Mouse (Mus musculus): ENCODE measurements around the gene Akr1d1. TPM values are rescaled to one million over a fixed set of nuclear protein-coding genes. Genes with fewer than 3 reads are reported as not detected.

Gene Akr1d1
- polyA plus RNA-seq, 1 experiment from 2014 or later, result 0.21 TPM

GRCm38 (mm10) chr6:37532036-37532435, 2.1 kb downstream of the Akr1d1 start:
- Histone ChIP-seq H3K9ac (no peak overlapping the region), H3K4me1 (no peaks in the 10 kb centered on the region), H3K4me3 (replicated peaks) (no peak overlapping the region), H3K9me3 (replicated peaks) (no peaks in the 10 kb centered on the region), H3K27ac (replicated peaks) (no peak overlapping the region), H3K27me3 (no peaks in the 10 kb centered on the region), H3K4me2 (replicated peaks) (no peak overlapping the region), H3K36me3 (no peaks in the 10 kb centered on the region)
- WGBS, result 91% methylated on average over 3 of the region's 3 CpGs
- no peak for ATAC-seq (ENCODE audit: insufficient number of reproducible peaks, low FRiP score, low TSS enrichment, low read depth)

- no peaks in the 10 kb centered on the region for H3K4me1 ChIP-seq
- no peak overlapping the region for H3K4me2 ChIP-seq (replicated peaks)
- no peak overlapping the region for H3K9ac ChIP-seq
- WGBS, result 82% methylated on average over 3 of the region's 3 CpGs
- no peaks in the 10 kb centered on the region for H3K36me3 ChIP-seq
- no peak overlapping the region for H3K4me3 ChIP-seq (replicated peaks)
- H3K9me3 ChIP-seq (replicated peaks), result no peaks in the 10 kb centered on the region
- H3K27ac ChIP-seq (replicated peaks), result no peak overlapping the region
- no peak for ATAC-seq (ENCODE audit: insufficient number of reproducible peaks, low FRiP score, low TSS enrichment, low read depth)
- H3K27me3 ChIP-seq, result no peaks in the 10 kb centered on the region
Measured at GRCm38 (mm10) chr6:37536831-37537230, 6.9 kb downstream of the Akr1d1 start.

DNA sequence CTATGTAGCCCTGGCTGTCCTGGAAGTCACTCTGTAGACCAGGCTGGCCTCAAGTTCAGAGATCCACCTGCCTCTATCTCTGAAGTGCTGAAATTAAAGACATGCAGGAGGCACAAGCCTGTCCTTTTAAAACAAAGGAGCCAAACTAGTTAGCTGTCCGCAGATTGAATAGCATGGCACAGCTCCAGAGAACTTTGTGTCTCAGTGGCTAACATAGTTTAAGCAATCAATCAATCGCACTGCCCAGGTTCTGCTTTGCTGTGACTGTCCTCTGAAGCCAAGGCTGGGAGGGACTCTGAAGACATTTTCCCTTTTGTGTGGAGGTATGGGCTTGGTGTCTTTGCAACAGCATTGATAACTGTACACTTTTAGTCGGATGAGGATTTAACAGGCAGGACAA, 7.8 kb downstream of the Akr1d1 start:
- Histone ChIP-seq H3K27ac (replicated peaks) (no peak overlapping the region), H3K4me2 (replicated peaks) (no peak overlapping the region), H3K36me3 (no peaks in the 10 kb centered on the region), H3K27me3 (no peaks in the 10 kb centered on the region), H3K9me3 (replicated peaks) (no peaks in the 10 kb centered on the region), H3K4me1 (no peaks in the 10 kb centered on the region), H3K9ac (no peak overlapping the region), H3K4me3 (replicated peaks) (no peak overlapping the region)
- WGBS, result 83% methylated on average over 3 of the region's 3 CpGs
- no peak for ATAC-seq (ENCODE audit: insufficient number of reproducible peaks, low FRiP score, low TSS enrichment, low read depth)

DNA sequence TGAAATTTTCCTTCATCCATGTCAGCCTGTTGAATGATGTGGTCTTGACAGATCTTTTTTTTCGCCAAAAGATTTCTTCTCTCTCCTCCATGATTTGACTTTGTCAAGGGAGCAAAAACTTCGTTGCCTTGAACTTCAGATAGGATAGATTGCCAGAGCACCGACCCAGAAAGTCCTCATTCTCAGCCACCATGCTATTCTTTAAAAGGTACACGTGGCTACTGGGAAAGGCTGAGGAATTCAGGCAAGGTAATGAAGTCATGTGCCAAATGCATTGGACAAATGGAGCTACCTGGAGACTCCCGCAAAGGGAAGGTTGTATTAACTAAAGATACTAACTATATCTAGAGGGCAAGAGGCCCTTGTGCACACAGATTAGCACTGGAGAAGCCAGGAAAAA, 8.8 kb downstream of the Akr1d1 start:
- H3K27ac ChIP-seq (replicated peaks), result no peak overlapping the region
- 84% methylated on average over 5 of the region's 5 CpGs for WGBS
- ATAC-seq (ENCODE audit: insufficient number of reproducible peaks, low FRiP score, low TSS enrichment, low read depth), result no peak
- no peak overlapping the region for H3K4me3 ChIP-seq (replicated peaks)
- H3K4me2 ChIP-seq (replicated peaks), result no peak overlapping the region
- H3K9me3 ChIP-seq (replicated peaks), result no peaks in the 10 kb centered on the region
- no peak overlapping the region for H3K9ac ChIP-seq
- H3K36me3 ChIP-seq, result no peaks in the 10 kb centered on the region
- H3K27me3 ChIP-seq, result no peaks in the 10 kb centered on the region
- no peaks in the 10 kb centered on the region for H3K4me1 ChIP-seq

- H3K4me3 ChIP-seq (replicated peaks), result no peak overlapping the region
- no peak overlapping the region for H3K4me2 ChIP-seq (replicated peaks)
- no peaks in the 10 kb centered on the region for H3K9me3 ChIP-seq (replicated peaks)
- H3K27me3 ChIP-seq, result no peaks in the 10 kb centered on the region
- no peak for ATAC-seq (ENCODE audit: insufficient number of reproducible peaks, low FRiP score, low TSS enrichment, low read depth)
- no peaks in the 10 kb centered on the region for H3K4me1 ChIP-seq
- H3K9ac ChIP-seq, result no peak overlapping the region
- H3K36me3 ChIP-seq, result no peaks in the 10 kb centered on the region
- 82% methylated on average over 9 of the region's 9 CpGs for WGBS
- H3K27ac ChIP-seq (replicated peaks), result no peak overlapping the region
Measured at GRCm38 (mm10) chr6:37539403-37539802, 9.4 kb downstream of the Akr1d1 start.

DNA sequence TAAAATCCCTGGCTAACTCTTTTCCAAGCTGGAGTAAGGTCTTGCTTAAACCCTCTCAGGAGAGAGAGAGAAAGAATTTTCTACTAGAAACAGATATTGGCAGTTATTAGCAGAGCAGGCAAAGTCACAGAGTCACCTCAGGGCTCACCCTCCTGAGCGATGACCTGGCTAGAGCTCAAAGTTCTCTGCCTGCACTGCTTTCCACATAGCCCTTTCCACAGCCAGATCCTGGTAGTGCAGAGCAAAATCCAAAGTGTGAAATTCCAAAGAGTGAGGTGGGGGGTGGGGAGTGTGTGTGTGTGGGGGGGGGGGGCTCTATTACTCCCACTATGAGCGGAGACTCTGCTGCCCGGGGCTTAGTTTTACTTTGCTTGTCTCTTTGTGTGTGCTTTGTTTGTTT, 10.1 kb downstream of the Akr1d1 start:
- H3K4me1 ChIP-seq, result no peaks in the 10 kb centered on the region
- H3K4me3 ChIP-seq (replicated peaks), result no peak overlapping the region
- ATAC-seq (ENCODE audit: insufficient number of reproducible peaks, low FRiP score, low TSS enrichment, low read depth), result no peak
- H3K27me3 ChIP-seq, result no peaks in the 10 kb centered on the region
- H3K9ac ChIP-seq, result no peak overlapping the region
- no peak overlapping the region for H3K27ac ChIP-seq (replicated peaks)
- WGBS, result 41% methylated on average over 3 of the region's 3 CpGs
- H3K36me3 ChIP-seq, result no peaks in the 10 kb centered on the region
- H3K4me2 ChIP-seq (replicated peaks), result no peak overlapping the region
- H3K9me3 ChIP-seq (replicated peaks), result no peaks in the 10 kb centered on the region

DNA sequence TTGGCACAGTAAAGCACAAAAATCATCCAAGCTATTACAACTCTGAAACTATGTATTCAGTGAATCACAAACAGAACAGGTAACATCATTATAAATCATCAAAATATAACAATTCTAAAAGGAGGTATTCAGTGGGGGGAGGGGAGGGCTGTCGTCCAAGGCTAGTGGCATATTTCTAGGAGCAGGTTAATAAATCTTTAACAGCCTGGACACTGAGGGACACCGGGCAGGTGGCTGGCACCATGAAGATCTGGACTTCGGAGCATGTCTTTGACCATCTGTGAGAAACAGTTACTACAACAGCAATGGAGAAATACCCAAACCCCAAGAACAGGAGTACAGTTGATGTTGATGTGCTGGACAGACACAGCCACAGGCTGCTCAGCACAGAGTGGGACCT, 11.2 kb downstream of the Akr1d1 start:
- H3K4me3 ChIP-seq (replicated peaks), result no peak overlapping the region
- H3K4me1 ChIP-seq, result no peaks in the 10 kb centered on the region
- WGBS, result 90% methylated on average over 3 of the region's 3 CpGs
- H3K36me3 ChIP-seq, result no peaks in the 10 kb centered on the region
- H3K9me3 ChIP-seq (replicated peaks), result no peaks in the 10 kb centered on the region
- no peaks in the 10 kb centered on the region for H3K27me3 ChIP-seq
- ATAC-seq (ENCODE audit: insufficient number of reproducible peaks, low FRiP score, low TSS enrichment, low read depth), result no peak
- H3K9ac ChIP-seq, result no peak overlapping the region
- H3K4me2 ChIP-seq (replicated peaks), result no peak overlapping the region
- no peak overlapping the region for H3K27ac ChIP-seq (replicated peaks)

- Histone ChIP-seq H3K9ac (no peak overlapping the region), H3K4me1 (no peaks in the 10 kb centered on the region)
Measured at GRCm38 (mm10) chr6:37542145-37542544, 12.2 kb downstream of the Akr1d1 start.

GRCm38 (mm10) chr6:37552760-37553159, 22.8 kb downstream of the Akr1d1 start:
- no peak for ATAC-seq (ENCODE audit: insufficient number of reproducible peaks, low FRiP score, low TSS enrichment, low read depth)
- no peaks in the 10 kb centered on the region for H3K9me3 ChIP-seq (replicated peaks)
- 85% methylated on average over 2 of the region's 2 CpGs for WGBS
- H3K4me1 ChIP-seq, result no peaks in the 10 kb centered on the region
- H3K4me2 ChIP-seq (replicated peaks), result no peak overlapping the region
- no peak overlapping the region for H3K9ac ChIP-seq
- no peak overlapping the region for H3K27ac ChIP-seq (replicated peaks)
- H3K36me3 ChIP-seq, result no peaks in the 10 kb centered on the region
- H3K27me3 ChIP-seq, result no peaks in the 10 kb centered on the region
- H3K4me3 ChIP-seq (replicated peaks), result no peak overlapping the region

More at GRCm38 (mm10) chr6:37542145-37542544, 12.2 kb downstream of the Akr1d1 start:
- Histone ChIP-seq H3K27ac (replicated peaks) (no peak overlapping the region), H3K36me3 (no peaks in the 10 kb centered on the region), H3K9me3 (replicated peaks) (no peaks in the 10 kb centered on the region), H3K27me3 (no peaks in the 10 kb centered on the region), H3K4me3 (replicated peaks) (no peak overlapping the region), H3K4me2 (replicated peaks) (no peak overlapping the region)
- ATAC-seq (ENCODE audit: insufficient number of reproducible peaks, low FRiP score, low TSS enrichment, low read depth), result no peak
- 90% methylated on average over 3 of the region's 3 CpGs for WGBS

GRCm38 (mm10) chr6:37553926-37554325, 24.0 kb downstream of the Akr1d1 start:
- no peaks in the 10 kb centered on the region for H3K36me3 ChIP-seq
- no peak overlapping the region for H3K9ac ChIP-seq

GRCm38 (mm10) chr6:37554327-37554726, 24.4 kb downstream of the Akr1d1 start:
- 69% methylated on average over 1 of the region's 1 CpGs for WGBS
- no peaks in the 10 kb centered on the region for H3K36me3 ChIP-seq
- H3K4me1 ChIP-seq, result no peaks in the 10 kb centered on the region
- no peak overlapping the region for H3K27ac ChIP-seq (replicated peaks)
- no peak overlapping the region for H3K9ac ChIP-seq
- H3K4me2 ChIP-seq (replicated peaks), result no peak overlapping the region
- ATAC-seq (ENCODE audit: insufficient number of reproducible peaks, low FRiP score, low TSS enrichment, low read depth), result no peak
- H3K9me3 ChIP-seq (replicated peaks), result no peaks in the 10 kb centered on the region
- H3K27me3 ChIP-seq, result no peaks in the 10 kb centered on the region
- no peak overlapping the region for H3K4me3 ChIP-seq (replicated peaks)

More at GRCm38 (mm10) chr6:37553926-37554325, 24.0 kb downstream of the Akr1d1 start:
- no peaks in the 10 kb centered on the region for H3K27me3 ChIP-seq
- no peak for ATAC-seq (ENCODE audit: insufficient number of reproducible peaks, low FRiP score, low TSS enrichment, low read depth)
- 60% methylated on average over 3 of the region's 3 CpGs for WGBS
- no peak overlapping the region for H3K27ac ChIP-seq (replicated peaks)
- no peak overlapping the region for H3K4me2 ChIP-seq (replicated peaks)
- no peaks in the 10 kb centered on the region for H3K9me3 ChIP-seq (replicated peaks)
- H3K4me3 ChIP-seq (replicated peaks), result no peak overlapping the region
- H3K4me1 ChIP-seq, result no peaks in the 10 kb centered on the region

DNA sequence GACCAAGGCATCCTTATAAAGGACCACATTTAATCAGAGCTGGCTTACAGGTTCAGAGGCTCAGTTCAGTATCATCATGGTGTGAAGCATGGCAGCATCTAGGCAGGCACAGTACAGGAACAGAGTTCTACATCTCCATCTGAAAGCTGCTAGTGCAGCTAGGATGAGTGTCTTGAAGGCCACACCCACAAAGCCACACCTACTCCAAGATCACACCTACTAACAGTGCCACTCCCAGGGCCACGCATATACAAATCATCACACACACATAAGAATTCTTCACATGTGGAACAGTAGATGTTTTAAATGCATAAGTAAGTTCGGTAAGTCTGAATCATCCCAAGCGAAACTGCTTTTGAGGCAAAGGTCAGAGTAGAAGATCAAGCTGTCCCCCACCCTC, 33.9 kb downstream of the Akr1d1 start:
- H3K9me3 ChIP-seq (replicated peaks), result no peaks in the 10 kb centered on the region
- WGBS, result 80% methylated on average over 3 of the region's 3 CpGs
- no peak for ATAC-seq (ENCODE audit: insufficient number of reproducible peaks, low FRiP score, low TSS enrichment, low read depth)
- H3K4me1 ChIP-seq, result no peaks in the 10 kb centered on the region
- H3K4me3 ChIP-seq (replicated peaks), result no peak overlapping the region
- no peak overlapping the region for H3K27ac ChIP-seq (replicated peaks)
- no peak overlapping the region for H3K4me2 ChIP-seq (replicated peaks)
- no peaks in the 10 kb centered on the region for H3K36me3 ChIP-seq
- H3K9ac ChIP-seq, result no peak overlapping the region
- H3K27me3 ChIP-seq, result no peaks in the 10 kb centered on the region
